Mouse (Mus musculus): ENCODE results near the gene Hoxc11. TPM values are rescaled to one million over a fixed set of nuclear protein-coding genes. Genes with fewer than 3 reads are reported as not detected.

The Hoxc11 gene
- total and polyA plus RNA-seq, 2 experiments from 2014 or later, result not detected

GRCm38 (mm10) chr15:102913038-102913585, 41.1 kb upstream of the Hoxc11 start:
- peaks cover 97% of the 10 kb centered on the region for H3K27me3 ChIP-seq (ENCODE audit: control insufficient read depth, insufficient read depth, low read length)
- H3K4me2 ChIP-seq (ENCODE audit: low read depth, low read length), result no peak overlapping the region
- no peaks in the 10 kb centered on the region for H3K36me3 ChIP-seq (replicated peaks; ENCODE audit: control insufficient read depth, insufficient read depth, low read length)
- ATAC-seq (ENCODE audit: insufficient read depth, low read depth) (no peak), DNase-seq (ENCODE audit: low spot score) (no peak)
- H3K27ac ChIP-seq (ENCODE audit: low read depth), result no peak overlapping the region
- no peak overlapping the region for H3K9ac ChIP-seq (replicated peaks; ENCODE audit: low read depth, low read length)
- TF ChIP-seq EP300 (IDR thresholded peaks at IDR 0.05; ENCODE audit: low read depth) (no peak), CTCF (IDR thresholded peaks at IDR 0.05; ENCODE audit: low read depth) (no peak)
- H3K4me3 ChIP-seq (ENCODE audit: low read depth, low read length), result no peak overlapping the region
- no peaks in the 10 kb centered on the region for H3K9me3 ChIP-seq (replicated peaks; ENCODE audit: control insufficient read depth, low read length)
- WGBS, result 1% methylated on average over 19 of the region's 19 CpGs
- H3K4me1 ChIP-seq (ENCODE audit: control insufficient read depth, insufficient read depth), result no peaks in the 10 kb centered on the region

GRCm38 (mm10) chr15:102917972-102918572, 36.2 kb upstream of the Hoxc11 start:
- Histone ChIP-seq H3K36me3 (replicated peaks; ENCODE audit: control insufficient read depth, insufficient read depth, low read length) (no peaks in the 10 kb centered on the region), H3K4me3 (ENCODE audit: low read depth, low read length) (no peak overlapping the region), H3K4me1 (ENCODE audit: control insufficient read depth, insufficient read depth) (no peaks in the 10 kb centered on the region), H3K4me2 (ENCODE audit: low read depth, low read length) (no peak overlapping the region), H3K27me3 (ENCODE audit: control insufficient read depth, insufficient read depth, low read length) (peaks cover 99% of the 10 kb centered on the region), H3K9ac (replicated peaks; ENCODE audit: low read depth, low read length) (no peak overlapping the region), H3K9me3 (replicated peaks; ENCODE audit: control insufficient read depth, low read length) (no peaks in the 10 kb centered on the region), H3K27ac (ENCODE audit: low read depth) (no peak overlapping the region)
- TF ChIP-seq EP300 (IDR thresholded peaks at IDR 0.05; ENCODE audit: low read depth), result no peak
- TF ChIP-seq CTCF (IDR thresholded peaks at IDR 0.05; ENCODE audit: low read depth), result no peak
- DNase-seq (ENCODE audit: low spot score) (no peak), ATAC-seq (ENCODE audit: insufficient read depth, low read depth) (no peak)
- WGBS, result 5% methylated on average over 20 of the region's 20 CpGs

- 5% methylated on average over 7 of the region's 7 CpGs for whole genome bisulfite sequencing
- Histone ChIP-seq H3K9ac (replicated peaks; ENCODE audit: low read depth, low read length) (no peak overlapping the region), H3K27ac (ENCODE audit: low read depth) (no peak overlapping the region), H3K36me3 (replicated peaks; ENCODE audit: control insufficient read depth, insufficient read depth, low read length) (no peaks in the 10 kb centered on the region), H3K9me3 (replicated peaks; ENCODE audit: control insufficient read depth, low read length) (no peaks in the 10 kb centered on the region), H3K4me3 (ENCODE audit: low read depth, low read length) (no peak overlapping the region), H3K27me3 (ENCODE audit: control insufficient read depth, insufficient read depth, low read length) (peaks cover 99% of the 10 kb centered on the region), H3K4me1 (ENCODE audit: control insufficient read depth, insufficient read depth) (no peaks in the 10 kb centered on the region), H3K4me2 (ENCODE audit: low read depth, low read length) (no peak overlapping the region)
- DNase-seq (ENCODE audit: low spot score), result no peak
- no peak for TF ChIP-seq EP300 (IDR thresholded peaks at IDR 0.05; ENCODE audit: low read depth)
- no peak for TF ChIP-seq CTCF (IDR thresholded peaks at IDR 0.05; ENCODE audit: low read depth)
- ATAC-seq (ENCODE audit: insufficient read depth, low read depth), result no peak
Observed at GRCm38 (mm10) chr15:102918611-102919265, 35.5 kb upstream of the Hoxc11 start.

- DNase-seq (ENCODE audit: low spot score), result no peak
- no peak overlapping the region for H3K4me3 ChIP-seq (ENCODE audit: low read depth, low read length)
- TF ChIP-seq CTCF (IDR thresholded peaks at IDR 0.05; ENCODE audit: low read depth) (no peak), EP300 (IDR thresholded peaks at IDR 0.05; ENCODE audit: low read depth) (no peak)
Observed at GRCm38 (mm10) chr15:102919336-102920180, 34.7 kb upstream of the Hoxc11 start.

GRCm38 (mm10) chr15:102920619-102921018, 33.6 kb upstream of the Hoxc11 start:
- Histone ChIP-seq H3K27me3 (ENCODE audit: control insufficient read depth, insufficient read depth, low read length) (peaks cover 99% of the 10 kb centered on the region), H3K4me3 (ENCODE audit: low read depth, low read length) (peak overlapping the region; percentile 20; the same call in 1 of the 2 replicates), H3K9me3 (replicated peaks; ENCODE audit: control insufficient read depth, low read length) (no peaks in the 10 kb centered on the region), H3K36me3 (replicated peaks; ENCODE audit: control insufficient read depth, insufficient read depth, low read length) (no peaks in the 10 kb centered on the region), H3K9ac (replicated peaks; ENCODE audit: low read depth, low read length) (no peak overlapping the region), H3K27ac (ENCODE audit: low read depth) (no peak overlapping the region), H3K4me2 (ENCODE audit: low read depth, low read length) (peak overlapping the region; percentile 22; the same call in 1 of the 2 replicates), H3K4me1 (ENCODE audit: control insufficient read depth, insufficient read depth) (no peaks in the 10 kb centered on the region)
- ATAC-seq (ENCODE audit: insufficient read depth, low read depth), result no peak; the same call in 1 of the 2 replicates
- TF ChIP-seq EP300 (IDR thresholded peaks at IDR 0.05; ENCODE audit: low read depth) (no peak), CTCF (IDR thresholded peaks at IDR 0.05; ENCODE audit: low read depth) (no peak)
- WGBS, result 2% methylated on average over 19 of the region's 20 CpGs
- no peak for DNase-seq (ENCODE audit: low spot score)

More at GRCm38 (mm10) chr15:102919336-102920180, 34.7 kb upstream of the Hoxc11 start:
- no peak overlapping the region for H3K4me2 ChIP-seq (ENCODE audit: low read depth, low read length)
- no peak overlapping the region for H3K27ac ChIP-seq (ENCODE audit: low read depth)
- WGBS, result 6% methylated on average over 12 of the region's 12 CpGs
- H3K27me3 ChIP-seq (ENCODE audit: control insufficient read depth, insufficient read depth, low read length), result peaks cover 99% of the 10 kb centered on the region
- H3K9me3 ChIP-seq (replicated peaks; ENCODE audit: control insufficient read depth, low read length), result no peaks in the 10 kb centered on the region
- no peaks in the 10 kb centered on the region for H3K36me3 ChIP-seq (replicated peaks; ENCODE audit: control insufficient read depth, insufficient read depth, low read length)
- H3K9ac ChIP-seq (replicated peaks; ENCODE audit: low read depth, low read length), result no peak overlapping the region
- no peak for ATAC-seq (ENCODE audit: insufficient read depth, low read depth)
- no peaks in the 10 kb centered on the region for H3K4me1 ChIP-seq (ENCODE audit: control insufficient read depth, insufficient read depth)

Measured in heart, postnatal 0 days (tissue).